Mouse (Mus musculus): ENCODE measurements around the gene Prune2. TPM values are rescaled to one million over a fixed set of nuclear protein-coding genes. Genes with fewer than 3 reads are reported as not detected.

Gene Prune2
- polyA plus RNA-seq, 1 experiment = 0.22 TPM

DNA sequence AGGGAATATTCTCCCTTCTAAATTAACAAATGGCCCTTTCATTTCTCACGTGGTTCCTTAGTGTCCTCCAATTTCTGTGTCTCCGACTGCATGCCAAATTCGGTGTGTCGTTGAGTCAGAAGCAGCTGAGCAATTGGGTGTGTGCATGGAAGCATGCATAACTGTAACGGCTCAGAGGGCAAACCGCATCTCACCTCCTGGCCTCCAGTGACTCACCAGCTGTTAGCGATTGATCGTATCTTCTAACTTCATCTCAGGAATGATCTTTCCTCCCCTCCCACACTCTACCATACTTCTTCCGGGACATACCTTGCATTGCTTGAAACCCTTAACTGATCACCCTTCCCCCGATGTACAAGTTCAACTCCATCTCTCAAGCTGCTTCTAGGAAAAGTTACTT is 300.9 kb downstream of the Prune2 start:
- Histone ChIP-seq H3K4me1 (ENCODE audit: control insufficient read depth, insufficient read depth, insufficient read length) (peaks cover 25% of the 10 kb centered on the region; the same call in 1 of the 2 replicates), H3K27ac (ENCODE audit: insufficient read depth, low read length) (no peak overlapping the region), H3K27me3 (ENCODE audit: control insufficient read depth, insufficient read depth, low read length) (no peaks in the 10 kb centered on the region), H3K36me3 (ENCODE audit: control insufficient read depth, insufficient read depth, low read length) (no peaks in the 10 kb centered on the region), H3K4me3 (ENCODE audit: extremely low read depth, insufficient read depth, insufficient read length) (no peak overlapping the region)
- WGBS = 83% methylated on average over 10 of the region's 10 CpGs
- TF ChIP-seq CTCF (IDR thresholded peaks at IDR 0.05; ENCODE audit: extremely low read depth, insufficient read depth, insufficient read length, insufficient replicate concordance) (no peak), POLR2A (IDR thresholded peaks at IDR 0.05; ENCODE audit: low read depth, low read length) (no peak)
- DNase-seq (ENCODE audit: low read depth in 1 of 2, low spot score in 2 of 2) = no peak

DNA sequence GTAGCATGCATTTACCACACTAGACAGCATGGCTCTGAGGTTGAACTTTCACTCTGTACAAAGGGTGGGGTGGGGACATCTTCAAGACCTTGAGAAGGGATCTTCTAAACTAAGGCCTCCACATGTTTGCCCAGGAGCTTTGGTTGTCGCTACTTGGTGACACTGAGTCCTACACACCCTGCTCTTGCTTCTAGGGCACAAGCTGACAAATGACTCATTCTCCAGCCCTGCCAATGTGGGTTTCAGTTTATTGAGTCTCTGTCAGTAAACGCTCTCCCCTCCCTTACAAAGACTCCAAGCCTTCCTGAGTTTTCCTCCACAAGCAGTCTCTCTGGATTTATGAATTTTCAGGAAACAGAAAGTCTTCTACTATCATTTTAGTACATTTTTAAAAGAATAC is 307.3 kb downstream of the Prune2 start:
- no peak for DNase-seq (ENCODE audit: low read depth in 1 of 2, low spot score in 2 of 2)
- TF ChIP-seq POLR2A (IDR thresholded peaks at IDR 0.05; ENCODE audit: low read depth, low read length) = no peak
- TF ChIP-seq CTCF (IDR thresholded peaks at IDR 0.05; ENCODE audit: extremely low read depth, insufficient read depth, insufficient read length, insufficient replicate concordance) = no peak
- no peak overlapping the region for H3K27ac ChIP-seq (ENCODE audit: insufficient read depth, low read length)
- no peaks in the 10 kb centered on the region for H3K36me3 ChIP-seq (ENCODE audit: control insufficient read depth, insufficient read depth, low read length)
- WGBS = 85% methylated on average over 2 of the region's 2 CpGs
- H3K4me1 ChIP-seq (ENCODE audit: control insufficient read depth, insufficient read depth, insufficient read length) = no peaks in the 10 kb centered on the region; the same call in 1 of the 2 replicates
- no peaks in the 10 kb centered on the region for H3K27me3 ChIP-seq (ENCODE audit: control insufficient read depth, insufficient read depth, low read length)
- no peak overlapping the region for H3K4me3 ChIP-seq (ENCODE audit: extremely low read depth, insufficient read depth, insufficient read length)

DNA sequence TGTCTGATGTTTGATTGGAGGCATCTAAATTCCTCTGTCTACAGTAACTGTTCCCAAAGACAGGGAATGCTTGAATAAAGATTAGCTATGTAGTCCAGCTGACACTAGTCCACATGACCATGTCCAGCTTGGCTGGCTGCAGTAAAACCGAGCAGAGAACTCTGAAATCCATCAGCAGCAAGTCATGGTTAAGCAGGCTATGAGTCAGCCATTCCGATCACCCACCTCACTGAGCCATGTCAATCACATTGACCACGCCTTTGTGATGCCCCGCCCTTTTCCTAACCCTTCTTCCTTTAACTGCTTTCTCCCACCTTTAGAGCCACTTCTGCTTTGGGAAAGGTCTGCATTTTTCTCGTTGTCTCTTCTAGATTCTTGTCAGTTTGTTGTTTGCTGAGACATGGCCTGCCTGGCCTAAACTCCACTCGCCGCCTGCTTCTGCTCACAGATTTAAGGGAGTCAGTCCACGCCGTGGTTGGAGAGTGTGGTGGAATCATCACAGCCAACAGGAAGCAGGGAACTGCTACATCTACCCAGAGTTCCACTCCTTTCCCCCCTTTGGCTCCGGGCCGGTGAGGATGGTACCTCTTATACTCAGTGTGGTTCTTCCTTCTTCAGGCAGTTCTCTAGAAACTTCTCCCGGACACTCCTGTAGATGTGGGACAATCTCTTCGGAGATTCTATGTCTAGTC is 307.9 kb downstream of the Prune2 start:
- TF ChIP-seq CTCF (IDR thresholded peaks at IDR 0.05; ENCODE audit: extremely low read depth, insufficient read depth, insufficient read length, insufficient replicate concordance) = no peak
- no peak for DNase-seq (ENCODE audit: low read depth in 1 of 2, low spot score in 2 of 2)
- Histone ChIP-seq H3K27me3 (ENCODE audit: control insufficient read depth, insufficient read depth, low read length) (no peaks in the 10 kb centered on the region), H3K36me3 (ENCODE audit: control insufficient read depth, insufficient read depth, low read length) (no peaks in the 10 kb centered on the region), H3K4me1 (ENCODE audit: control insufficient read depth, insufficient read depth, insufficient read length) (no peaks in the 10 kb centered on the region; the same call in 1 of the 2 replicates), H3K4me3 (ENCODE audit: extremely low read depth, insufficient read depth, insufficient read length) (no peak overlapping the region), H3K27ac (ENCODE audit: insufficient read depth, low read length) (no peak overlapping the region)
- WGBS = 78% methylated on average over 13 of the region's 13 CpGs

DNA sequence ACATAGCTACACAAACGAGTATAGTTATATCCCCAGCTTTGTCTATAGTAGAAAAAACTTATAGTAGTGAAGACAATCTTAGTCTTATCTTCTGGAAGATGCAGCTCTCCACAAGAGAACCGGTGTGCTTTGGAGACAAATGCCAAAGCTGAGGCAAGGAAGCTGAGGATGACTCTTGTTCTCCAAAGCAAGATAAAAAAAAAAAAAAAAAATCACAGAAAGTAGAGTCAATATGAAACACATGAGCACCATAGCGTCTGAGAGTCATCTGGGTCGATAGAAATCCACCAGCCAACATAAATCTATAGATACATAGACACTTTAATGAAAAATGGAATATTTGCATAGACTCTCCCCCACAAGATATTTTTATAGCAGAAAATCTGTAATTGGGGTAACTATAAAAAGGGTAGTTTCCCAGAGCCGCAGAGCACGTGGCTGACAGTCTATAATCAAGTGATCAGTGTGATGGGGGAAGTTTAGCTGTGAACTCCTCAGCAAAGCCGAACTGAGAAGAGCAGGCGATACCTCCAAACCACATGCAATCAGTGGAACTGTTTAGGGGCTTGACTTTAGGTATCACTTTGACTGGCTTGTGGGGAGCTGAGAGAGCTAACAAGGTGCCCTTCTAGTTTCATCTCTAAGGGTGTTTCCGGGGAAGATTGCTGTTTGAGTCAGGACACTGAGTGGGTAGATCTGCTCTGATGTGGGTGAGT is 308.7 kb downstream of the Prune2 start:
- 61% methylated on average over 9 of the region's 9 CpGs for WGBS
- Histone ChIP-seq H3K27me3 (ENCODE audit: control insufficient read depth, insufficient read depth, low read length) (no peaks in the 10 kb centered on the region), H3K27ac (ENCODE audit: insufficient read depth, low read length) (0 out of 2 replicates have a peak overlapping the region, but pooled peaks have one; percentile 14), H3K4me1 (ENCODE audit: control insufficient read depth, insufficient read depth, insufficient read length) (no peaks in the 10 kb centered on the region; the same call in 1 of the 2 replicates), H3K36me3 (ENCODE audit: control insufficient read depth, insufficient read depth, low read length) (no peaks in the 10 kb centered on the region), H3K4me3 (ENCODE audit: extremely low read depth, insufficient read depth, insufficient read length) (no peak overlapping the region)
- TF ChIP-seq CTCF (IDR thresholded peaks at IDR 0.05; ENCODE audit: extremely low read depth, insufficient read depth, insufficient read length, insufficient replicate concordance) (no peak), POLR2A (IDR thresholded peaks at IDR 0.05; ENCODE audit: low read depth, low read length) (no peak)
- DNase-seq (ENCODE audit: low read depth in 1 of 2, low spot score in 2 of 2) = peak in 1 of 2 experiments; percentile 46

DNA sequence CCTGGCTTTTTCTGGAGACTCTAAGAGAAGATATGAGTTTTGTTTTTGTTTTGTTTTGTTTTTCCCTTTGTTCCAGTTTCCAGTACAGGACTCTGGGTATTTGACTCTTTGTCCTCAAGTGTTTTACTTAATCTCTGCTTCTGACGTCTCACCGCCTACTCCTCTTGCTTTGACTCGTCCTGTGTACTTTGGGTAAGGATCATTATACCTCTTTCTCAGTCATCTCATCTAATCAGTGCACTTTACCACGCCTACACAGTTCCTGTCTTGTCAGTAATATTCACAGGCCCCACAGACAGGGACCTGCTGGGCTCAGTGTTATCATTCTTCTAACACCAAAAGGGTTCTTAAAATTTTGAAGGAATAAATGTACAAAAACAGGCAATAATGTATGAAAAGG is 312.8 kb downstream of the Prune2 start:
- TF ChIP-seq CTCF (IDR thresholded peaks at IDR 0.05; ENCODE audit: extremely low read depth, insufficient read depth, insufficient read length, insufficient replicate concordance) = no peak
- TF ChIP-seq POLR2A (IDR thresholded peaks at IDR 0.05; ENCODE audit: low read depth, low read length) = no peak
- 84% methylated on average over 4 of the region's 4 CpGs for WGBS

DNA sequence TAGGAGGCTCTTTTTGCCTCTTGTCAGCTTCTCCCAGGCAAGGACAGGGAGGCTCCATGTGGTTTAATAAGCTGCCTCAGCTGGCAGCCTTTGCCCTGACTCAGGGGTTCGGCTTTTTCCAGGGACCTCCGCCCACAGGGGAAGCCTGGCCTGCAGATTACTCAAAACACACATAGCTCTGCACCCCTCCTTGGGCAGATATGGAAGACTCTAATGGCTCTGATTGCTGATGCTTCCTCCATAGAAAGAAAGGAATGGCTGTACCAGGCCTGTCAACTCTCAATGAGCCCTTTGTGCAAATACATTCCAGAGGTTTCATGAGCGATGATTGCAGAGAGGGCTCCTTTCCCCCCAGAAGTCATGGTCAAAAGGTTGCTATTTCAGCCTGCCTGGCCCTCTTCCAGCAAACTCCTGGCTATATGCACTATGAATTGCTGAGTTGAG is 315.3 kb downstream of the Prune2 start:
- Histone ChIP-seq H3K27ac (ENCODE audit: insufficient read depth, low read length) (no peak overlapping the region), H3K4me1 (ENCODE audit: control insufficient read depth, insufficient read depth, insufficient read length) (no peaks in the 10 kb centered on the region), H3K4me3 (ENCODE audit: extremely low read depth, insufficient read depth, insufficient read length) (no peak overlapping the region), H3K36me3 (ENCODE audit: control insufficient read depth, insufficient read depth, low read length) (no peaks in the 10 kb centered on the region), H3K27me3 (ENCODE audit: control insufficient read depth, insufficient read depth, low read length) (no peaks in the 10 kb centered on the region)
- 86% methylated on average over 3 of the region's 3 CpGs for WGBS
- no peak for DNase-seq (ENCODE audit: low read depth in 1 of 2, low spot score in 2 of 2)
- TF ChIP-seq CTCF (IDR thresholded peaks at IDR 0.05; ENCODE audit: extremely low read depth, insufficient read depth, insufficient read length, insufficient replicate concordance) = no peak
- TF ChIP-seq POLR2A (IDR thresholded peaks at IDR 0.05; ENCODE audit: low read depth, low read length) = no peak

More for the DNA sequence above, 312.8 kb downstream of the Prune2 start:
- no peak for DNase-seq (ENCODE audit: low read depth in 1 of 2, low spot score in 2 of 2)
- no peaks in the 10 kb centered on the region for H3K36me3 ChIP-seq (ENCODE audit: control insufficient read depth, insufficient read depth, low read length)
- no peaks in the 10 kb centered on the region for H3K27me3 ChIP-seq (ENCODE audit: control insufficient read depth, insufficient read depth, low read length)
- no peak overlapping the region for H3K27ac ChIP-seq (ENCODE audit: insufficient read depth, low read length)
- H3K4me1 ChIP-seq (ENCODE audit: control insufficient read depth, insufficient read depth, insufficient read length) = no peaks in the 10 kb centered on the region
- no peak overlapping the region for H3K4me3 ChIP-seq (ENCODE audit: extremely low read depth, insufficient read depth, insufficient read length)

DNA sequence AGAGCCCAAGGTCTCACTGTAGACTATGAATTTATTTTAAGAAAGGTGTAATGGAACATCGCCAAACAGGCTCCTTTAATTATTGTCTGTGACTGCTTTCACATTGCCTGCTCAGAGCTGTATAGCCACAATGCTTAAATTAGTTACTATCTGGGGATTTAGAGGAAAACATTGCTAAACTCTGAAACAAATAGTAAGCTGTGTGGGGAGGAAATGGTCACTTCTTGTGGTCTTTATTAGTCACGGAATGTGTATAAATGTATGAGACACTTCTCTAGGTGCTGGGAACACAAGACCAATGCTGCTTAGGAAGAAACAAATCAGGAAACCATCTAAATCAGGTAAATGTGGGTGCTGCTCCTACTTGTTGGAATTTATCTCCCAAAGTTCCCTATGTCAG is 317.1 kb downstream of the Prune2 start:
- no peaks in the 10 kb centered on the region for H3K36me3 ChIP-seq (ENCODE audit: control insufficient read depth, insufficient read depth, low read length)
- H3K4me1 ChIP-seq (ENCODE audit: control insufficient read depth, insufficient read depth, insufficient read length) = no peaks in the 10 kb centered on the region; the same call in 1 of the 2 replicates
- H3K4me3 ChIP-seq (ENCODE audit: extremely low read depth, insufficient read depth, insufficient read length) = no peak overlapping the region
- no peak overlapping the region for H3K27ac ChIP-seq (ENCODE audit: insufficient read depth, low read length)
- H3K27me3 ChIP-seq (ENCODE audit: control insufficient read depth, insufficient read depth, low read length) = no peaks in the 10 kb centered on the region
- TF ChIP-seq CTCF (IDR thresholded peaks at IDR 0.05; ENCODE audit: extremely low read depth, insufficient read depth, insufficient read length, insufficient replicate concordance) (no peak), POLR2A (IDR thresholded peaks at IDR 0.05; ENCODE audit: low read depth, low read length) (no peak)
- WGBS = 46% methylated on average over 2 of the region's 2 CpGs
- no peak for DNase-seq (ENCODE audit: low read depth in 1 of 2, low spot score in 2 of 2)

Other genes with a start within 250 kb of the Prune2 start
- 2.3 and 2.9 TPM in 2 replicates for gene Vps13a, start 175.2 kb upstream of the Prune2 start, polyA plus RNA-seq (2012; rRNA removed)
- not detected in 2 replicates for gene Foxb2, start 82.3 kb upstream of the Prune2 start, polyA plus RNA-seq (2012; rRNA removed)

All from spleen, adult 2 months (tissue).